Mouse (Mus musculus) left cerebral cortex, postnatal 14 days (tissue): ENCODE measurements around the gene Dennd4a. TPM values are rescaled to one million over a fixed set of nuclear protein-coding genes. Genes with fewer than 3 reads are reported as not detected.
A peak's percentile ranks its signal among the peaks of the same experiment; 100 is the strongest.

Experiments used
- DNase-seq, 2 experiments: peaks; one replicate each; pipeline ENCODE4 v3.0.0; 2021 to 2022; ENCODE audit warnings: low spot score in 2 of 2, mixed read lengths in 1 of 2
- intact Hi-C: fragments of 180-260 bp; cut with DNase I; formaldehyde crosslinking; loops from one replicate; pipeline ENCODE4 v1.15.1; 2025
- total RNA-seq, 2 experiments: library from RNA; stranded (reverse); gene quantifications; 2 replicates each; pipeline ENCODE4 v1.2.3; 2021

Gene Dennd4a
- total RNA-seq, 2 experiments from 2014 or later = 61.8 to 68.9 TPM

GRCm38 (mm10) chr9:64788070-64788469, 23.1 kb upstream of the Dennd4a start:
- intact Hi-C loops = loop anchor here (10.0 kb wide), 1 partner anchor 117 kb away; no protein-coding TSS in a partner anchor
- peak in 1 of 2 experiments; percentile 73 for DNase-seq

- no peak for DNase-seq
- intact Hi-C loops = loop anchor here (10.0 kb wide), 1 partner anchor 115 kb away; no protein-coding TSS in a partner anchor
These were observed 21.8 kb upstream of the Dennd4a start for GRCm38 (mm10) chr9:64789341-64789761.

- intact Hi-C loops = loop anchor here (10.0 kb wide), 1 partner anchor 115 kb away; no protein-coding TSS in a partner anchor
- DNase-seq = no peak
These were observed 21.2 kb upstream of the Dennd4a start for GRCm38 (mm10) chr9:64789887-64790400.

- intact Hi-C loops = no loop called here
- DNase-seq = peak in 1 of 2 experiments; percentile 42
These were observed 20.2 kb upstream of the Dennd4a start for GRCm38 (mm10) chr9:64790673-64791660.

- intact Hi-C loops = no loop called here
- no peak for DNase-seq
These were observed 19.5 kb upstream of the Dennd4a start for GRCm38 (mm10) chr9:64791676-64792075.

- intact Hi-C loops = no loop called here
These were observed 18.5 kb upstream of the Dennd4a start for GRCm38 (mm10) chr9:64792379-64793274.

GRCm38 (mm10) chr9:64793275-64793590, 17.9 kb upstream of the Dennd4a start:
- DNase-seq = no peak
- intact Hi-C loops = no loop called here

More at GRCm38 (mm10) chr9:64792379-64793274, 18.5 kb upstream of the Dennd4a start:
- no peak for DNase-seq

GRCm38 (mm10) chr9:64793794-64794193, 17.3 kb upstream of the Dennd4a start:
- no peak for DNase-seq
- intact Hi-C loops = no loop called here

- no peak for DNase-seq
- intact Hi-C loops = no loop called here
These were observed 16.4 kb upstream of the Dennd4a start for GRCm38 (mm10) chr9:64794448-64795420.

- intact Hi-C loops = no loop called here
These were observed 15.1 kb upstream of the Dennd4a start for GRCm38 (mm10) chr9:64795846-64796615.

GRCm38 (mm10) chr9:64797392-64797791, 13.7 kb upstream of the Dennd4a start:
- intact Hi-C loops = no loop called here

More at GRCm38 (mm10) chr9:64795846-64796615, 15.1 kb upstream of the Dennd4a start:
- no peak for DNase-seq

GRCm38 (mm10) chr9:64798099-64798498, 13.0 kb upstream of the Dennd4a start:
- no peak for DNase-seq
- intact Hi-C loops = no loop called here

More at GRCm38 (mm10) chr9:64797392-64797791, 13.7 kb upstream of the Dennd4a start:
- no peak for DNase-seq

- no peak for DNase-seq
- intact Hi-C loops = no loop called here
These were observed 12.3 kb upstream of the Dennd4a start for GRCm38 (mm10) chr9:64798859-64799258.

GRCm38 (mm10) chr9:64799504-64799903, 11.6 kb upstream of the Dennd4a start:
- intact Hi-C loops = no loop called here
- DNase-seq = no peak

- no peak for DNase-seq
- intact Hi-C loops = no loop called here
These were observed 8.6 kb upstream of the Dennd4a start for GRCm38 (mm10) chr9:64802561-64802960.

GRCm38 (mm10) chr9:64803373-64804214, 7.5 kb upstream of the Dennd4a start:
- DNase-seq = no peak
- intact Hi-C loops = no loop called here

GRCm38 (mm10) chr9:64805875-64806274, 5.3 kb upstream of the Dennd4a start:
- DNase-seq = no peak
- intact Hi-C loops = no loop called here
